Mouse (Mus musculus) kidney, embryonic 16.5 days (tissue): Measurements from ENCODE around the gene Ankrd55. TPM values are rescaled to one million over a fixed set of nuclear protein-coding genes. Genes with fewer than 3 reads are reported as not detected.
A peak's percentile ranks its signal among the peaks of the same experiment; 100 is the strongest.

Experiments used
- ATAC-seq: fragments of 200-750 bp; cut with Nextera tagmentation; 2 replicates; pipeline ENCODE4 v1.8.0; 2017; ENCODE audit warnings: moderate TSS enrichment; ENCODE audit not compliant: low FRiP score, low TSS enrichment
- H3K27ac ChIP-seq: fragments of 300-500 bp; sonication (generic); 2 replicates; pipeline ENCODE4 v1.5.1; 2014; ENCODE audit warnings: low read length
- H3K27me3 ChIP-seq: fragments of 300-500 bp; sonication (generic); 2 replicates; pipeline ENCODE4 v1.6.1; 2014; ENCODE audit warnings: low read length, control low read depth, mixed read lengths; ENCODE audit not compliant: insufficient read depth
- H3K36me3 ChIP-seq: fragments of 300-500 bp; sonication (generic); 2 replicates; pipeline ENCODE4 v1.6.1; 2014; ENCODE audit warnings: low read length, control low read depth, mixed read lengths; ENCODE audit not compliant: insufficient read depth
- H3K4me1 ChIP-seq: fragments of 300-500 bp; sonication (generic); 2 replicates; pipeline ENCODE4 v1.6.1; 2014; ENCODE audit warnings: low read length, control low read depth, mixed read lengths; ENCODE audit not compliant: insufficient read depth
- H3K4me2 ChIP-seq: fragments of 300-500 bp; sonication (generic); replicated peaks from 2 replicates; pipeline ENCODE4 v1.6.1; 2014; ENCODE audit warnings: low read depth, low read length
- H3K4me3 ChIP-seq: fragments of 300-500 bp; sonication (generic); 2 replicates; pipeline ENCODE4 v1.5.1; 2014; ENCODE audit warnings: mild to moderate bottlenecking, low read length
- H3K9ac ChIP-seq: fragments of 300-500 bp; sonication (generic); replicated peaks from 2 replicates; pipeline ENCODE4 v1.6.1; 2014; ENCODE audit warnings: low read length
- H3K9me3 ChIP-seq: fragments of 300-500 bp; sonication (generic); 2 replicates; pipeline ENCODE4 v1.6.1; 2016; ENCODE audit warnings: low read length, control low read depth
- WGBS: fragments of 180-500 bp; shearing (Covaris S2); extraction: QIAGEN DNeasy Blood & Tissue Kit; methylation state at CpG from one replicate; pipeline ENCODE4 v1.1.7; 2014; 5-methylcytosine and 5-hydroxymethylcytosine counted together
- polyA plus RNA-seq: library from polyadenylated mRNA; unstranded; fragments of >200 nt; fragmentation: Nextera tagmentation; extraction: Ambion mirVana; gene quantifications from 2 replicates; pipeline ENCODE4 v1.2.1, GENCODE M21; 2015

Ankrd55 gene
- polyA plus RNA-seq, 1 experiment from 2014 or later = 0.27 TPM

DNA sequence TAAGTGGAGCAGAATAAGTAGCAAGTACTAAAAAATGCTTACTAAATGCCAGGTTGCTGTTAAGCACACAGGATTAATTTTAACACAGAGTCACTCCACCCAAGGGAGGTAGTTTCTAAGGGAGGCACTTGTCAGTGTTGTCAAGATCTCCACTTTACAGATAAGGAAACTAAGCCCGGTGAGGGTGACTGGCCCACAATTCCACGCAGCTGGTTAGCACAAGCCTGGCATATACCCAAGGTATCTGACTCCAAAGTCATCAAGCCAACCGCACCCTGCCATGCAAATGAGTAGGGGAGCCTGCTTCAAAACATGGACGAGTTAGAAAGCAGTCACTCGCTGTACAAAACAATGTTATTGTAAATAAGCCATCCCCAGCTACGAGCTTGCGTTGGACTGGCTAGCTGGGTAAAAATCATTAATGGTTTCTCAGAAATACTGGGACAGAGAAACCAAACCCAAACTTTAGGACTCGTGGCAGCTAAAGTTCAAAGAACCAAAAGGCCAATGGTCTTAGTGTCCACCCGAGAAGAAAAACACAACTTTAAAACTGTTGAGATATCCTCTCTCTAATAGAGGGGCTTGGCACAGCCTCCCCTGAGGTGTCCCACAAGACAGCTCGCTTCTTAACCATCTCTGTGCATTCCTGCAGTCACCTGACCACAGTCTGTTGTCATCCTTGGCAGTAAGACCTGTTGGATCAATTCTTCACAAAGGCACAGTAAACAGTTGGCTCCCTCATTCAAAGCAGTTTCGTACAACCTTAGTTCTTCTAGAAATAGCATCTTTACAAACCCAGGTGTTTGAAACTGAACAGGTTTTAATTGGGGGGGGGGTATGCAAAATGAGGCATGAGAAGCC lies 28.6 kb downstream of the Ankrd55 start:
- no peak for ATAC-seq
- 77% methylated on average over 11 of the region's 11 CpGs for WGBS
- Histone ChIP-seq H3K4me1 (peaks cover 5% of the 10 kb centered on the region; the same call in 1 of the 2 replicates), H3K27ac (no peak overlapping the region), H3K36me3 (no peaks in the 10 kb centered on the region), H3K9me3 (no peaks in the 10 kb centered on the region), H3K27me3 (no peaks in the 10 kb centered on the region), H3K4me2 (no peak overlapping the region), H3K4me3 (no peak overlapping the region), H3K9ac (no peak overlapping the region)

DNA sequence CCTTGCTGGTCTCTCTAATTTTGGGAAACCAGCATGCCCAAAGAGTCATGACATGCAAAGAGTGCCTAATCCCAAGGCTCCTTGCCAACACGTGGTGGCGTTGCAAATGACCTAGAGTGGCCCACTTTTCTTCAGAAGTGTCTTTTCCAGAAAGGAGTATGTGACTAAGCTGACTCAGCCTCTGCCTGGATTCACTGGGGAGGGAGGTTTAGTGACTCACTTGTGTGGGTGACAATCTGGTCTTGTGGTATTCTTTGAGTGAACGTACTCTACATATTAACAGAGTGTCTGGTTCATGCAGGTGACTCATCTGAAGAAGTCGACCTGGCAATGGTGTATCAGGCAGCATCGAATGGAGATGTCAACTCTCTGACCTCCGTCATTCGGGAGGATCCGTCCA lies 29.9 kb downstream of the Ankrd55 start:
- Histone ChIP-seq H3K4me2 (no peak overlapping the region), H3K27me3 (no peaks in the 10 kb centered on the region), H3K27ac (no peak overlapping the region), H3K9ac (no peak overlapping the region), H3K4me3 (no peak overlapping the region), H3K9me3 (no peaks in the 10 kb centered on the region), H3K36me3 (no peaks in the 10 kb centered on the region), H3K4me1 (no peaks in the 10 kb centered on the region)
- ATAC-seq = no peak
- WGBS = 89% methylated on average over 8 of the region's 8 CpGs

DNA sequence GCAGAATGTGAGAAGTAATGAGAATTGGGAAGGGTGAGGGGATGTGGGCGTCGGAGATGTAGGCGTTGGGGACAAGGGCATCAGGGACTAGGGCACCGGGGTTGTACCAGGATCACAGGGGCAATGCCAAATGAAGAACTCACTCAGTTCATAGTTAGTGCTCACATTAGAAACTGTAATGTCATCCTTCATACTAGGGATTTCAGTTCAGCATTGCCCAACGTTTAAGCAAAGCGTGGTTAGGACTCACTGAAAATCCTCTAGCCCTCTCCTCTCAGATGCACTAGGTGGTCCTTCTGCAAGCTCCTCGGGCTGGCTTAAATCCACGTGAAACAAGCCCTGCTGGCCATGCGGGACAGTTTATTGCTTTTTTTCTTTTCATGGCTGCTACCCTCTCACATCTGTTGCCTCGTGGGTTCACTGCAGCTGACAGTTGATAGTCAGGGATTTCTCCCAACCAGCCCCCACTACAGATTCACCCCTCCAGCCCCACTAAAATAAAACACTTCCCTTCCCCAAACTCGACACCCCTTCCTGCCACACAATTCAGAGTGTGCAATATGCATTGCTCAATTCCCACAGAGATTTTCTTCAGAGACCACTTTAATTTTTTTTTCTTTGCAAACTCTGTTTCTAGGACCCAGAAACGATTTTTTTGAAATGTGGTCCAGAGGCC lies 35.5 kb downstream of the Ankrd55 start:
- H3K9ac ChIP-seq = no peak overlapping the region
- no peak overlapping the region for H3K4me2 ChIP-seq
- H3K4me3 ChIP-seq = no peak overlapping the region
- 50% methylated on average over 12 of the region's 12 CpGs for WGBS
- no peak for ATAC-seq
- no peak overlapping the region for H3K27ac ChIP-seq
- no peaks in the 10 kb centered on the region for H3K9me3 ChIP-seq
- H3K4me1 ChIP-seq = peaks cover 12% of the 10 kb centered on the region
- no peaks in the 10 kb centered on the region for H3K36me3 ChIP-seq
- H3K27me3 ChIP-seq = no peaks in the 10 kb centered on the region

DNA sequence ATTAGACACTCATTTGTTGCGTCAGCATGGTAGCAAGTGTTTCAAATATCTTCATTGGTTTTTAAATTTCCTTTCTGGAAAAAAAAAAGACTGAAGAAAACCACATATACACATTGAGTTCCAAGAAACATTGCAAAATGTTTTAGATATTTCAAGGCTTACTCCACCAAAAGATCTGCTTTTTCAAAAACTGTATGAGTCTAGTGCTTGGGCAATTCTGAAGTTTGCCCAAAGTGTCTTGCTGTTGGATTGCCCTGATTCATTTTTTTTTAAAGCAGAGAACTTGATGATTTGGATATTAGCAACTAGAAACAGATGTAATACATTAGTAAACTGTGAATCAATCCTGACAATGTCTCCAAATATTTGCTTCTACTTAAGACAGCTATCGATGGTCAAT lies 36.9 kb downstream of the Ankrd55 start:
- WGBS = 92% methylated on average over 2 of the region's 2 CpGs
- ATAC-seq = no peak
- Histone ChIP-seq H3K36me3 (no peaks in the 10 kb centered on the region), H3K27ac (no peak overlapping the region), H3K9me3 (no peaks in the 10 kb centered on the region), H3K27me3 (no peaks in the 10 kb centered on the region), H3K4me2 (no peak overlapping the region), H3K4me3 (no peak overlapping the region), H3K9ac (no peak overlapping the region), H3K4me1 (peaks cover 12% of the 10 kb centered on the region)

DNA sequence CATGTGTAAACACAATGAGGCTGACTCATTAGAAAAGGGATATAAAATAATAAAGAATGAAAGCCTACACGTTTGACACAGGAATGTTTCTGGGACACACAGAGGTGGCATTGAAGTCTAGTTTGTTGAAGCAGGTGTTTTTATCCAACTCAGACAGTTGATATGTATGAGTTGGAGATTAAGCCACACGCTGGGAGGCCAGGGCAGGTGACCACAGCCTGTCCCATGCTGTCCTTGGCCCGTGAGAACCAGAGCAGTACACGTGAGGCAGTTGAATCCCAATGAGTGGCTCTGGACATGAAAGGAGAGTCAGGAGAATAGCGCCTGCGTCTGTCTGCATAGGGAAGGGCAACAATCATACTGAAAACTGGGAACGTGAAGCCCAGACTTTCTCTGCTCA lies 38.2 kb downstream of the Ankrd55 start:
- Histone ChIP-seq H3K9ac (no peak overlapping the region), H3K27me3 (no peaks in the 10 kb centered on the region), H3K36me3 (no peaks in the 10 kb centered on the region), H3K4me1 (peaks cover 13% of the 10 kb centered on the region), H3K27ac (no peak overlapping the region), H3K9me3 (no peaks in the 10 kb centered on the region), H3K4me3 (no peak overlapping the region), H3K4me2 (no peak overlapping the region)
- no peak for ATAC-seq
- 82% methylated on average over 7 of the region's 7 CpGs for WGBS

DNA sequence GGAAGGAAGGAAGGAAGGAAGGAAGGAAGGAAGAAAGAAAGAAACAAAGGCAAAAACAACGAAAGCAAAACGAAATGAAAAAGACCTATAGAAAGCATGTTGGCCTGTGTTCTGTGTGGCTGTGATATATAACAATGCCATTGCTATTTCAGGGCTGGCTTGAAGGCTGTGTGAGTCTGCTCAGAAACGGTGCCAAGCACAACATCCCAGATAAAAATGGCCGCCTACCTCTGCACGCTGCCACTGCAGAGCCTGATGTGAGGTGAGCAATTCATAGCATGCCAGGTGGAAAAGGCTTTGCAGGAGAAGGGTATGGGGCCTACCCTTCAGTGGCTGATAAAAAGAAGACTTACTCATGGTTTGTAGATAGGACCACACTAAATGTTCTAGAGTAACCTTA lies 38.7 kb downstream of the Ankrd55 start:
- peaks cover 16% of the 10 kb centered on the region for H3K4me1 ChIP-seq
- no peak overlapping the region for H3K4me2 ChIP-seq
- no peaks in the 10 kb centered on the region for H3K9me3 ChIP-seq
- H3K36me3 ChIP-seq = no peaks in the 10 kb centered on the region
- 62% methylated on average over 5 of the region's 5 CpGs for WGBS
- H3K27ac ChIP-seq = peak overlapping the region; percentile 56; the same call in 1 of the 2 replicates
- H3K9ac ChIP-seq = no peak overlapping the region
- ATAC-seq = no peak
- no peaks in the 10 kb centered on the region for H3K27me3 ChIP-seq
- H3K4me3 ChIP-seq = no peak overlapping the region

DNA sequence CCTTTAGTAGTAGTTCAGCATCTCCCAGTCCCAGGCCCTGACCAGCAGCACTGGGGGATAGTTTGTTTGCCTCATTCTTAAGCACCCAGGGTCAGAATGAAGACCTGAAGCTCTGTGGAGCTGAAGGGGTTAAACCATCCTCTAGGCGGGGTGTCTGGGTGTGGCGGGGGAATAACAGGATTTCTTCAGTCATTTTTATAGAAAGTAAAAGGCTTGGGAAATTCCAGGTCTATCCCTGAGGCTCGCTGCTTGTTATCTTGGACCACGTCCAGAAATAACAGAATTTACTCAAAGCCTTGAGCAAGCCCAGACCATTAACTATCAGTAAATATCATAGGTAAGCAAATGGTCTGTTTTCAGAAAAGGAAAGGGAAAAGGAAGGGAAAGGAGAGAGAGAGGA lies 39.3 kb downstream of the Ankrd55 start:
- Histone ChIP-seq H3K36me3 (no peaks in the 10 kb centered on the region), H3K4me1 (peaks cover 16% of the 10 kb centered on the region), H3K4me2 (no peak overlapping the region), H3K9me3 (no peaks in the 10 kb centered on the region), H3K4me3 (no peak overlapping the region), H3K9ac (no peak overlapping the region), H3K27ac (peak overlapping the region; percentile 56; the same call in 1 of the 2 replicates), H3K27me3 (no peaks in the 10 kb centered on the region)
- ATAC-seq = no peak
- 32% methylated on average over 4 of the region's 4 CpGs for WGBS

DNA sequence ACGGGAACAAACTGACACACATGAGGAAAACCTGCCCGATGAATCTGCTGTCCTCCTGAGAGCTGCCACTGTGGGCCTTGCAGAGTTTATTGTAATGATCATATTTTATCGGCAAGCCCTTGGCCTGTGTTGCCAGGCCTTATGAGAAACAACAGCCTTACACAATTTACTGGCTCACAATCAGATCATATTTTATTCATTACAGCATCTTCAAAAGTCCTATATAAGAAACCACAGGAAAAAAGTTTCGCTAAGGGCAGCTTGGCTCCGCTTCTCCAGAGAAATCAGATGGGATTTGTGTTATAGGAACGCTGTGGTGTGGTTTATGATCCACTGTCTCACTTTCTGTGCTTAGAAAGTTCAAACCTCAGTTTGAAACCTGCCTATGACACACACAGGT lies 42.0 kb downstream of the Ankrd55 start:
- 81% methylated on average over 6 of the region's 6 CpGs for WGBS
- Histone ChIP-seq H3K4me3 (no peak overlapping the region), H3K4me2 (no peak overlapping the region), H3K27me3 (no peaks in the 10 kb centered on the region), H3K4me1 (peaks cover 16% of the 10 kb centered on the region), H3K27ac (peak overlapping the region; percentile 41; the same call in 1 of the 2 replicates), H3K36me3 (no peaks in the 10 kb centered on the region), H3K9me3 (no peaks in the 10 kb centered on the region), H3K9ac (no peak overlapping the region)
- no peak for ATAC-seq

DNA sequence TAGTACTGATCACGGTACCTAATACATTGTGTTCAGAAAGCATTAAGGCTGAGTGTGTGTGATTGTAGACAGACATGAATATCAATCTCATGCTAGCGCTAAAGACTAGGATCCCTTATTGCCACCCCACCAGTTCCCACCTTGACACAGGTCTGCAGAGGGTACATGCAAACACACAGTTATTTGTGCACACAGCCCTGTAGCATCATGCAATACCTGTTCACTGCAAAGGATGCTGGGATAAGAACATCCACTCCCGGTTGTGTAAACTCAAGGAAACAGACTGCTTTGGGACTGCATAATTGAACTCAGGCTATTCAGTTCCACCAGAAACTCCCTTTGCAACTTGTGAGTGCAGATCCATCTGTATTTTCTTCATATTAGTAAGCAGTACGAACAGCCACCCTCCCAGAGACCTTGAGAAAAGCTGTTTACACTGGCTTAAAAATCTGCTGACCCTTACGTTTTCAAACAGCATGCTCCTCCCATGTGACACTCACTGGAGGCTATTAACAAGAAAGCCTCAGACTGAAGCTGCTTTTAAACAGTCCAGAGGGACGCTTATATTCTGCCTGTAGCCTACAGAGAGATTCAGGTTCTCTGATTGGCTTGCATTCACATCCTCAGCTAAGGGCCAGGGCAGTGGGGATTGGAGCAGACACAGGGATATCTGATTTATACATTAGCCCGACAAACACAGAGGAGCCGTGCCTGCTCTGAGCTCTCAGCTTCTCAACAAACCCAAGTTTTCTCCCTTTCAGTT lies 42.8 kb downstream of the Ankrd55 start:
- WGBS = 34% methylated on average over 8 of the region's 8 CpGs

More for the DNA sequence above, 42.8 kb downstream of the Ankrd55 start:
- H3K27me3 ChIP-seq = no peaks in the 10 kb centered on the region
- no peak overlapping the region for H3K4me3 ChIP-seq
- H3K9me3 ChIP-seq = no peaks in the 10 kb centered on the region
- H3K27ac ChIP-seq = peak overlapping the region; percentile 87
- ATAC-seq = peak; percentile 88; the same call in 1 of the 2 replicates
- H3K9ac ChIP-seq = 0 out of 2 replicates have a peak overlapping the region, but pooled peaks have one; percentile 14
- 0 out of 2 replicates have a peak overlapping the region, but pooled peaks have one; percentile 10 for H3K4me2 ChIP-seq
- H3K36me3 ChIP-seq = no peaks in the 10 kb centered on the region
- H3K4me1 ChIP-seq = peaks cover 16% of the 10 kb centered on the region
